Mouse (Mus musculus) brain, embryonic 14.5 days (tissue): ENCODE measurements at regions not wholly inside any gene's neighbourhood (a gene's known extent, or its start where the extent isn't known, plus 50 kb on each side); places are given as distances from the start of the nearest gene placed in this dataset.

Experiments
- DNase-seq: peaks from one replicate; pipeline ENCODE4 v3.0.0-alpha.2; 2011; ENCODE audit warnings: low read depth
- CTCF ChIP-seq: fragments of 200-500 bp; IDR thresholded peaks from 2 replicates; pipeline ENCODE4 v1.5.1; 2012; ENCODE audit warnings: inconsistent platforms, mild to moderate bottlenecking, moderate library complexity, borderline replicate concordance; ENCODE audit not compliant: insufficient read depth, insufficient read length; ENCODE audit errors: extremely low read depth
- POLR2A ChIP-seq: fragments of 200-500 bp; IDR thresholded peaks from 2 replicates; pipeline ENCODE4 v1.6.1; 2012; ENCODE audit warnings: mild to moderate bottlenecking, inconsistent platforms, borderline replicate concordance; ENCODE audit not compliant: poor library complexity, insufficient read depth, insufficient read length, severe bottlenecking; ENCODE audit errors: extremely low read depth

GRCm38 (mm10) chrX:161635678-161636077 is 81.2 kb upstream of the Rai2 start:
- TF ChIP-seq POLR2A (no peak), CTCF (no peak)
- DNase-seq, result peak; percentile 45

GRCm38 (mm10) chrX:161653106-161653505 is 63.8 kb upstream of the Rai2 start:
- peak; percentile 86 for DNase-seq
- TF ChIP-seq CTCF (no peak), POLR2A (no peak)

- DNase-seq, result no peak
- TF ChIP-seq POLR2A (no peak), CTCF (no peak)
Observed at GRCm38 (mm10) chrX:161660106-161660505, 56.8 kb upstream of the Rai2 start.

- TF ChIP-seq POLR2A, result no peak
- no peak for TF ChIP-seq CTCF
- no peak for DNase-seq
Observed at GRCm38 (mm10) chrX:161661936-161662335, 54.9 kb upstream of the Rai2 start.
